Mouse (Mus musculus) olfactory bulb, adult 2 months (tissue): ENCODE measurements around the gene Dnah10.

Experiments
- CTCF ChIP-seq: fragments of 200-500 bp; IDR thresholded peaks from 2 replicates; pipeline ENCODE4 v1.5.1; 2012; ENCODE audit warnings: low read depth, mild to moderate bottlenecking, low read length, moderate library complexity; ENCODE audit not compliant: insufficient read depth
- POLR2A ChIP-seq: fragments of 200-500 bp; IDR thresholded peaks from 2 replicates; pipeline ENCODE4 v1.6.1; 2012; ENCODE audit warnings: mild to moderate bottlenecking, low read depth, low read length, moderate library complexity; ENCODE audit not compliant: insufficient read depth

DNA sequence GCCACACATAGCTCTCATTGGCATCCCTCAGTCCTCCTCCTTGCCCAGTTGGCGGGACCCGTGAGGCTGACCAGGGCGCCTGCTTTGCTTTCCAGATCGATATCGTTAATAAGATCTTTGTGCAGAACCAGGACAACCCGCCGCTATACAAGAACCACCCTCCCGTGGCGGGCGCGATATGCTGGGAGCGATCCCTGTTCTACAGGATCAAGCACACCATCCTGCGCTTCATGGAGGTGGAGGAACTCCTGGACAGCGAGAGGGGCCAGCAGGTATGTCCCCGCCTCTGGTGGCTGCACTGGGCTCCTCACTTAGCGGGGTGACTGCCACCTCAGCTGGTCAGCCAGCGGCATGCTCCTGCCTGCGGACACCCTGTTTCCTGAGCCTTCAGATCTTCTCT, 23.4 kb downstream of the Dnah10 start:
- no peak for TF ChIP-seq CTCF
- TF ChIP-seq POLR2A = no peak
